Mouse (Mus musculus): ENCODE data around the gene Usp24.

- TF ChIP-seq CTCF (IDR thresholded peaks at IDR 0.05; ENCODE audit: low read depth) (no peak), EP300 (optimal IDR thresholded peaks at IDR 0.05) (no peak)
Observed at GRCm38 (mm10) chr4:106312651-106313050, 3.4 kb upstream of the Usp24 start.

Measured in stomach, postnatal 0 days (tissue).